ENCODE assay signal across 8 mouse cellular contexts in the genomic region with DNA sequence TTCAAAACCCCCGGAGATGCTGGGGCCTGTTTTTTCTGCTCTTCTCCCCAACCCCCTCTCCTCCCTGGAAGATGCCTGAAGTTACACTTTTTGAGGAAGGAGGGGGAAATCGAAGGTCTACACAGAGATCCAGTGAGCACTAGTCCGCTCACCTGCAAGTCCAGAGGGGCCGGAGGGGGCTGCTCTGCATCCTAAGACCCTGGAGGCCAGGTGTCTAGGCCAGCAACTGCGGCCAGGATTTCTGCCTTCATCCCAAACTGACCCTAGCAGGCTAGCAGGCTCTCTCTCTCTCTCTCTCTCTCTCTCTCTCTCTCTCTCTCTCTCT. TPM values are rescaled to one million over a fixed set of nuclear protein-coding genes. Genes with fewer than 3 reads are reported as not detected.
DNase-seq lines count a peak whose midpoint lies in the region; ATAC-seq and TF ChIP-seq lines count a peak whose summit lies in the region.

No protein-coding gene starts in this region.

- DNase-seq in layer of hippocampus, adult 11-12 months (ENCODE audit: low spot score) = peak; percentile 20
- DNase-seq in layer of hippocampus, postnatal 36 days = no peak
- DNase-seq in hindbrain, embryonic 11.5 days (ENCODE audit: low spot score) = peak; percentile 69
- DNase-seq in spleen, postnatal 36 days (ENCODE audit: low spot score in 2 of 2) = no peak
- no peak for DNase-seq in right cerebral cortex, postnatal 25 days
- DNase-seq in left cerebral cortex, postnatal 36 days (ENCODE audit: low spot score in 2 of 2) = no peak

- intact Hi-C loops in left cerebral cortex, postnatal 36 days (cut with DNase I) = loop anchor here (2.0 to 5.0 kb wide), 4 partner anchors 23 to 357 kb away; a partner anchor contains a TSS

- ATAC-seq in hindbrain, embryonic 11.5 days (ENCODE audit: low FRiP score) = peak; percentile 11; the same call in 1 of the 2 replicates
- ATAC-seq in midbrain, embryonic 13.5 days = peak; percentile 15; the same call in 1 of the 2 replicates

- TF ChIP-seq CTCF in bone marrow macrophage, adult 2 months (IDR thresholded peaks at IDR 0.05; ENCODE audit: low read depth, low read length) = no peak

- no peaks in the 10 kb centered on the region for H3K36me3 ChIP-seq in hindbrain, embryonic 11.5 days (ENCODE audit: control insufficient read depth, insufficient read depth, low read length)
- H3K36me3 ChIP-seq in midbrain, embryonic 13.5 days = no peaks in the 10 kb centered on the region; the same call in 1 of the 2 replicates

- 3% methylated on average over 5 of the region's 5 CpGs for WGBS in hindbrain, embryonic 11.5 days
- WGBS in midbrain, embryonic 13.5 days = 4% methylated on average over 5 of the region's 5 CpGs

- no peak for TF ChIP-seq POLR2A in bone marrow macrophage, adult 2 months (IDR thresholded peaks at IDR 0.05; ENCODE audit: borderline replicate concordance, low read depth, low read length)

- H3K4me3 ChIP-seq in bone marrow macrophage, adult 2 months (ENCODE audit: insufficient read depth, low read length) = peak overlapping the region; percentile 69
- H3K4me3 ChIP-seq in hindbrain, embryonic 11.5 days (ENCODE audit: low read depth, low read length) = peak overlapping the region; percentile 78
- H3K4me3 ChIP-seq in midbrain, embryonic 13.5 days (replicated peaks) = peak overlapping the region; percentile 78

- peak overlapping the region; percentile 88 for H3K9ac ChIP-seq in hindbrain, embryonic 11.5 days (ENCODE audit: low read depth, low read length)
- H3K9ac ChIP-seq in midbrain, embryonic 13.5 days (replicated peaks) = peak overlapping the region; percentile 82

- H3K4me1 ChIP-seq in bone marrow macrophage, adult 2 months (ENCODE audit: control insufficient read depth, insufficient read depth, low read length) = peaks cover 8% of the 10 kb centered on the region
- peaks cover 2% of the 10 kb centered on the region; the same call in 1 of the 2 replicates for H3K4me1 ChIP-seq in hindbrain, embryonic 11.5 days (replicated peaks; ENCODE audit: control insufficient read depth, insufficient read depth, low read length)
- peaks cover 21% of the 10 kb centered on the region for H3K4me1 ChIP-seq in midbrain, embryonic 13.5 days (replicated peaks)

- peak overlapping the region; percentile 69 for H3K4me2 ChIP-seq in hindbrain, embryonic 11.5 days (replicated peaks; ENCODE audit: low read depth, low read length)
- H3K4me2 ChIP-seq in midbrain, embryonic 13.5 days (replicated peaks) = peak overlapping the region; percentile 81

- no peak overlapping the region for H3K27ac ChIP-seq in bone marrow macrophage, adult 2 months (ENCODE audit: insufficient read depth, low read depth, low read length)
- H3K27ac ChIP-seq in hindbrain, embryonic 11.5 days (ENCODE audit: low read depth, low read length) = no peak overlapping the region
- no peak overlapping the region for H3K27ac ChIP-seq in midbrain, embryonic 13.5 days

- H3K9me3 ChIP-seq in hindbrain, embryonic 11.5 days (ENCODE audit: control insufficient read depth, low read length) = no peaks in the 10 kb centered on the region
- H3K9me3 ChIP-seq in midbrain, embryonic 13.5 days = no peaks in the 10 kb centered on the region

- H3K27me3 ChIP-seq in hindbrain, embryonic 11.5 days (ENCODE audit: control insufficient read depth, insufficient read depth, low read length) = peaks cover 3% of the 10 kb centered on the region; the same call in 1 of the 2 replicates
- peaks cover 3% of the 10 kb centered on the region; the same call in 1 of the 2 replicates for H3K27me3 ChIP-seq in midbrain, embryonic 13.5 days

RNA-seq across cellular contexts. Expression of a gene that starts 0.8 kb away (rescaled TPM):
- 10 to 100 TPM; 28.9 to 32.6 TPM for total RNA-seq in layer of hippocampus, postnatal 36 days (2021)
- polyA plus RNA-seq in bone marrow macrophage, adult 2 months (2012; ENCODE audit: insufficient read depth, insufficient read length, missing spikeins) = 9.6 and 12.1 TPM in 2 replicates
- polyA plus RNA-seq in hindbrain, embryonic 11.5 days (2014; fragmentation: Nextera tagmentation; extraction: Ambion mirVana) = 13.5 and 15.7 TPM in 2 replicates
- polyA plus RNA-seq in midbrain, embryonic 13.5 days (2015; fragmentation: Nextera tagmentation; extraction: Ambion mirVana) = 8.2 and 9.7 TPM in 2 replicates
- 10 to 100 TPM; 33.4 to 34.7 TPM for total RNA-seq in left cerebral cortex, postnatal 36 days (2021)

Comparison
In these comparisons a context has a peak if more than half of its experiments do, and no peak if none do; other contexts are left out.
1. DNase-seq: peak in layer of hippocampus, adult 11-12 months (single experiment) and hindbrain, embryonic 11.5 days (single experiment); none in layer of hippocampus, postnatal 36 days (0 of 2), spleen, postnatal 36 days (0 of 2), right cerebral cortex, postnatal 25 days (single experiment) and left cerebral cortex, postnatal 36 days (0 of 2).
2. Peak in every context shown above with its lines, with median percentiles within 50 percentile points of each other: H3K4me3 ChIP-seq.